Mouse (Mus musculus): ENCODE results near the gene Sypl. TPM values are rescaled to one million over a fixed set of nuclear protein-coding genes. Genes with fewer than 3 reads are reported as not detected.

The Sypl gene
- polyA plus RNA-seq, 1 experiment: 33.1 TPM

- Histone ChIP-seq H3K36me3 (ENCODE audit: control insufficient read depth, insufficient read depth, low read length) (no peaks in the 10 kb centered on the region), H3K4me3 (ENCODE audit: low read depth, low read length) (no peak overlapping the region), H3K27ac (ENCODE audit: insufficient read depth, low read depth, low read length) (no peak overlapping the region), H3K4me1 (ENCODE audit: control insufficient read depth, insufficient read depth, insufficient read length, low read length) (no peaks in the 10 kb centered on the region), H3K27me3 (ENCODE audit: control insufficient read depth, insufficient read depth, low read length) (no peaks in the 10 kb centered on the region)
- TF ChIP-seq CTCF (IDR thresholded peaks at IDR 0.05; ENCODE audit: extremely low read depth, insufficient read length, insufficient replicate concordance, low read depth, low read length) (no peak), POLR2A (IDR thresholded peaks at IDR 0.05; ENCODE audit: low read depth, low read length) (no peak)
- WGBS: 58% methylated on average over 7 of the region's 7 CpGs
Observed at GRCm38 (mm10) chr12:33014050-33014796, 60.5 kb downstream of the Sypl start.

DNA sequence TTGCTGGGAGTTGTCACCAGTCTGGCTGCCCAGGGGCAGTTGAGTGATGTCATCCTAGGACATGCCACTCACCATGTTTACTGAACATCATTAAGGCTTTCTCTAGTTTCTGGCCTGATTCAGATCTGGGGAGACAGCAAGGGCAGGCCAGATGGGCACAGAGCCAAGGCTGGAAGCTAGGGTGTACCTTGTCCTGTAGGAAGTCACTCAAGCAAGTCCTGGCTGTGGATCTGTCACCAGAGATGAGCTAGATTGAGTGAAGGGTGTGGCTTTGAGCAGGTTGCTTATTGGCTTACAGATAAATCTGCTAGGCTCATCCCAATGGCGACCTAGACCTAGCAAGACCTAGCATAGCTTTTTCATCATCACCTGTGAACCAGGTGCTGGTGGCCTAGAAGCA, 61.4 kb downstream of the Sypl start:
- no peak for TF ChIP-seq CTCF (IDR thresholded peaks at IDR 0.05; ENCODE audit: extremely low read depth, insufficient read length, insufficient replicate concordance, low read depth, low read length)
- no peak for TF ChIP-seq POLR2A (IDR thresholded peaks at IDR 0.05; ENCODE audit: low read depth, low read length)
- Histone ChIP-seq H3K4me1 (ENCODE audit: control insufficient read depth, insufficient read depth, insufficient read length, low read length) (no peaks in the 10 kb centered on the region), H3K27ac (ENCODE audit: insufficient read depth, low read depth, low read length) (no peak overlapping the region), H3K27me3 (ENCODE audit: control insufficient read depth, insufficient read depth, low read length) (no peaks in the 10 kb centered on the region), H3K36me3 (ENCODE audit: control insufficient read depth, insufficient read depth, low read length) (no peaks in the 10 kb centered on the region), H3K4me3 (ENCODE audit: low read depth, low read length) (no peak overlapping the region)
- WGBS: 45% methylated on average over 1 of the region's 1 CpGs

GRCm38 (mm10) chr12:33016824-33017705, 63.4 kb downstream of the Sypl start:
- H3K27me3 ChIP-seq (ENCODE audit: control insufficient read depth, insufficient read depth, low read length): no peaks in the 10 kb centered on the region
- no peak overlapping the region for H3K4me3 ChIP-seq (ENCODE audit: low read depth, low read length)
- WGBS: 53% methylated on average over 7 of the region's 7 CpGs
- no peak overlapping the region for H3K27ac ChIP-seq (ENCODE audit: insufficient read depth, low read depth, low read length)
- H3K4me1 ChIP-seq (ENCODE audit: control insufficient read depth, insufficient read depth, insufficient read length, low read length): no peaks in the 10 kb centered on the region
- TF ChIP-seq POLR2A (IDR thresholded peaks at IDR 0.05; ENCODE audit: low read depth, low read length): no peak
- no peaks in the 10 kb centered on the region for H3K36me3 ChIP-seq (ENCODE audit: control insufficient read depth, insufficient read depth, low read length)

DNA sequence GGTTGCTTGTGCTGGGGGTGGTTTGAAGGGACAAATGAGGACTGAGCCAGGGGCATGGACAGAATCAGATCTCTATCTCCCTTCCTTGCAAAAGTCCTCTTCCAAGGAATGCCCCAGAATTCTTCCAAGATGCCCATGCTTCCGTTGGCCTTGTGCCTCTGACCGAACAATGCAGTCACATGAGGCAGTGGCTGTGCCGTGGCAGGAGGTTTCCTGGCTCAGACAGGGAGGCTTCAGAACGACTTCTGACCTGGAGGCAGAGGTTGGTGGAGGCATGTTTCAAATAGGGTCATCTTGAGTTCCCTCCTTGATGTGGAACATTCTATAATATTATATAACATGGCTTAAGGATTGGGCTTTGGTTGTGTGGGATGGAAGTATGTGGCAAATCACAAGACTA, 64.9 kb downstream of the Sypl start:
- H3K27me3 ChIP-seq (ENCODE audit: control insufficient read depth, insufficient read depth, low read length): no peaks in the 10 kb centered on the region
- no peaks in the 10 kb centered on the region for H3K36me3 ChIP-seq (ENCODE audit: control insufficient read depth, insufficient read depth, low read length)
- H3K4me3 ChIP-seq (ENCODE audit: low read depth, low read length): no peak overlapping the region
- H3K4me1 ChIP-seq (ENCODE audit: control insufficient read depth, insufficient read depth, insufficient read length, low read length): no peaks in the 10 kb centered on the region
- no peak overlapping the region for H3K27ac ChIP-seq (ENCODE audit: insufficient read depth, low read depth, low read length)
- no peak for TF ChIP-seq CTCF (IDR thresholded peaks at IDR 0.05; ENCODE audit: extremely low read depth, insufficient read length, insufficient replicate concordance, low read depth, low read length)
- TF ChIP-seq POLR2A (IDR thresholded peaks at IDR 0.05; ENCODE audit: low read depth, low read length): no peak
- 64% methylated on average over 4 of the region's 4 CpGs for WGBS

GRCm38 (mm10) chr12:33020011-33020410, 66.3 kb downstream of the Sypl start:
- Histone ChIP-seq H3K4me3 (ENCODE audit: low read depth, low read length) (no peak overlapping the region), H3K36me3 (ENCODE audit: control insufficient read depth, insufficient read depth, low read length) (no peaks in the 10 kb centered on the region), H3K27me3 (ENCODE audit: control insufficient read depth, insufficient read depth, low read length) (no peaks in the 10 kb centered on the region), H3K4me1 (ENCODE audit: control insufficient read depth, insufficient read depth, insufficient read length, low read length) (no peaks in the 10 kb centered on the region), H3K27ac (ENCODE audit: insufficient read depth, low read depth, low read length) (no peak overlapping the region)
- WGBS: 72% methylated on average over 6 of the region's 6 CpGs
- TF ChIP-seq POLR2A (IDR thresholded peaks at IDR 0.05; ENCODE audit: low read depth, low read length) (no peak), CTCF (IDR thresholded peaks at IDR 0.05; ENCODE audit: extremely low read depth, insufficient read length, insufficient replicate concordance, low read depth, low read length) (no peak)

GRCm38 (mm10) chr12:33021140-33021539, 67.4 kb downstream of the Sypl start:
- Histone ChIP-seq H3K4me1 (ENCODE audit: control insufficient read depth, insufficient read depth, insufficient read length, low read length) (no peaks in the 10 kb centered on the region), H3K27me3 (ENCODE audit: control insufficient read depth, insufficient read depth, low read length) (no peaks in the 10 kb centered on the region), H3K36me3 (ENCODE audit: control insufficient read depth, insufficient read depth, low read length) (no peaks in the 10 kb centered on the region), H3K4me3 (ENCODE audit: low read depth, low read length) (no peak overlapping the region), H3K27ac (ENCODE audit: insufficient read depth, low read depth, low read length) (no peak overlapping the region)
- TF ChIP-seq POLR2A (IDR thresholded peaks at IDR 0.05; ENCODE audit: low read depth, low read length) (no peak), CTCF (IDR thresholded peaks at IDR 0.05; ENCODE audit: extremely low read depth, insufficient read length, insufficient replicate concordance, low read depth, low read length) (no peak)
- 69% methylated on average over 9 of the region's 9 CpGs for WGBS

GRCm38 (mm10) chr12:33021751-33022150, 68.1 kb downstream of the Sypl start:
- Histone ChIP-seq H3K27me3 (ENCODE audit: control insufficient read depth, insufficient read depth, low read length) (no peaks in the 10 kb centered on the region), H3K4me1 (ENCODE audit: control insufficient read depth, insufficient read depth, insufficient read length, low read length) (no peaks in the 10 kb centered on the region), H3K36me3 (ENCODE audit: control insufficient read depth, insufficient read depth, low read length) (no peaks in the 10 kb centered on the region), H3K27ac (ENCODE audit: insufficient read depth, low read depth, low read length) (no peak overlapping the region), H3K4me3 (ENCODE audit: low read depth, low read length) (no peak overlapping the region)
- WGBS: 88% methylated on average over 4 of the region's 4 CpGs
- TF ChIP-seq POLR2A (IDR thresholded peaks at IDR 0.05; ENCODE audit: low read depth, low read length) (no peak), CTCF (IDR thresholded peaks at IDR 0.05; ENCODE audit: extremely low read depth, insufficient read length, insufficient replicate concordance, low read depth, low read length) (no peak)
